Mouse (Mus musculus): Measurements from ENCODE around the gene Iapp. TPM values are rescaled to one million over a fixed set of nuclear protein-coding genes. Genes with fewer than 3 reads are reported as not detected.
A peak's percentile ranks its signal among the peaks of the same experiment; 100 is the strongest.

Gene Iapp
- polyA plus RNA-seq, 1 experiment from 2014 or later: not detected

GRCm38 (mm10) chr6:142326598-142326997 lies 28.4 kb downstream of the Iapp start:
- no peak for ATAC-seq (ENCODE audit: low FRiP score, low TSS enrichment)
- WGBS: 78% methylated on average over 3 of the region's 3 CpGs

GRCm38 (mm10) chr6:142329201-142329600 lies 31.0 kb downstream of the Iapp start:
- no peaks in the 10 kb centered on the region for H3K4me1 ChIP-seq (ENCODE audit: control insufficient read depth, insufficient read depth, low read length)
- ATAC-seq (ENCODE audit: low FRiP score, low TSS enrichment) (no peak), DNase-seq (no peak)
- H3K27ac ChIP-seq (replicated peaks; ENCODE audit: low read depth, low read length): no peak overlapping the region
- WGBS: 68% methylated on average over 1 of the region's 1 CpGs
- H3K36me3 ChIP-seq (ENCODE audit: control insufficient read depth, insufficient read depth, low read length): no peaks in the 10 kb centered on the region
- no peaks in the 10 kb centered on the region for H3K27me3 ChIP-seq (ENCODE audit: control insufficient read depth, insufficient read depth, low read length)
- no peak overlapping the region for H3K4me3 ChIP-seq (replicated peaks; ENCODE audit: low read depth, low read length)
- no peak overlapping the region for H3K4me2 ChIP-seq (ENCODE audit: low read length)
- no peak overlapping the region for H3K9ac ChIP-seq (replicated peaks; ENCODE audit: low read length)
- no peaks in the 10 kb centered on the region for H3K9me3 ChIP-seq (ENCODE audit: control insufficient read depth, low read length)

More at GRCm38 (mm10) chr6:142326598-142326997, 28.4 kb downstream of the Iapp start:
- 0 out of 2 replicates have a peak, but pooled peaks cover 4% of the 10 kb centered on the region for H3K4me1 ChIP-seq (ENCODE audit: control insufficient read depth, insufficient read depth, low read length)
- H3K27me3 ChIP-seq (ENCODE audit: control insufficient read depth, insufficient read depth, low read length): no peaks in the 10 kb centered on the region
- no peak overlapping the region for H3K27ac ChIP-seq (replicated peaks; ENCODE audit: low read depth, low read length)
- H3K9ac ChIP-seq (replicated peaks; ENCODE audit: low read length): no peak overlapping the region
- H3K4me2 ChIP-seq (ENCODE audit: low read length): no peak overlapping the region
- DNase-seq: no peak
- no peaks in the 10 kb centered on the region for H3K36me3 ChIP-seq (ENCODE audit: control insufficient read depth, insufficient read depth, low read length)
- H3K4me3 ChIP-seq (replicated peaks; ENCODE audit: low read depth, low read length): no peak overlapping the region
- no peaks in the 10 kb centered on the region for H3K9me3 ChIP-seq (ENCODE audit: control insufficient read depth, low read length)

GRCm38 (mm10) chr6:142338961-142339360 lies 40.7 kb downstream of the Iapp start:
- H3K4me1 ChIP-seq (ENCODE audit: control insufficient read depth, insufficient read depth, low read length): no peaks in the 10 kb centered on the region
- WGBS: 77% methylated on average over 2 of the region's 2 CpGs
- no peak overlapping the region for H3K4me2 ChIP-seq (ENCODE audit: low read length)
- no peak for DNase-seq
- H3K36me3 ChIP-seq (ENCODE audit: control insufficient read depth, insufficient read depth, low read length): no peaks in the 10 kb centered on the region
- H3K27me3 ChIP-seq (ENCODE audit: control insufficient read depth, insufficient read depth, low read length): no peaks in the 10 kb centered on the region
- ATAC-seq (ENCODE audit: low FRiP score, low TSS enrichment): no peak
- no peak overlapping the region for H3K9ac ChIP-seq (replicated peaks; ENCODE audit: low read length)
- H3K9me3 ChIP-seq (ENCODE audit: control insufficient read depth, low read length): no peaks in the 10 kb centered on the region
- no peak overlapping the region for H3K4me3 ChIP-seq (replicated peaks; ENCODE audit: low read depth, low read length)
- no peak overlapping the region for H3K27ac ChIP-seq (replicated peaks; ENCODE audit: low read depth, low read length)

- no peak for DNase-seq
- no peak for ATAC-seq (ENCODE audit: low FRiP score, low TSS enrichment)
- Histone ChIP-seq H3K4me3 (replicated peaks; ENCODE audit: low read depth, low read length) (no peak overlapping the region), H3K27ac (replicated peaks; ENCODE audit: low read depth, low read length) (no peak overlapping the region), H3K4me2 (ENCODE audit: low read length) (no peak overlapping the region), H3K9me3 (ENCODE audit: control insufficient read depth, low read length) (no peaks in the 10 kb centered on the region), H3K27me3 (ENCODE audit: control insufficient read depth, insufficient read depth, low read length) (no peaks in the 10 kb centered on the region), H3K9ac (replicated peaks; ENCODE audit: low read length) (no peak overlapping the region), H3K4me1 (ENCODE audit: control insufficient read depth, insufficient read depth, low read length) (no peaks in the 10 kb centered on the region), H3K36me3 (ENCODE audit: control insufficient read depth, insufficient read depth, low read length) (no peaks in the 10 kb centered on the region)
- WGBS: 66% methylated on average over 2 of the region's 2 CpGs
Observed at GRCm38 (mm10) chr6:142339576-142339975, 41.4 kb downstream of the Iapp start.

GRCm38 (mm10) chr6:142343561-142343960 lies 45.3 kb downstream of the Iapp start:
- 83% methylated on average over 2 of the region's 2 CpGs for whole genome bisulfite sequencing

GRCm38 (mm10) chr6:142345440-142346038 lies 47.3 kb downstream of the Iapp start, which contains the start of gene Pyroxd1:
Pyroxd1 (plus strand) TSS chr6:142345654.
- Histone ChIP-seq H3K27ac (replicated peaks; ENCODE audit: low read depth, low read length) (peak within 1 kb of the TSS; percentile 78), H3K4me2 (ENCODE audit: low read length) (peak within 1 kb of the TSS; percentile 67), H3K36me3 (ENCODE audit: control insufficient read depth, insufficient read depth, low read length) (peaks cover 18% of the 10 kb centered on the region), H3K4me3 (replicated peaks; ENCODE audit: low read depth, low read length) (peak within 1 kb of the TSS; percentile 74), H3K9me3 (ENCODE audit: control insufficient read depth, low read length) (no peaks in the 10 kb centered on the region), H3K4me1 (ENCODE audit: control insufficient read depth, insufficient read depth, low read length) (peaks cover 4% of the 10 kb centered on the region; the same call in 1 of the 2 replicates), H3K9ac (replicated peaks; ENCODE audit: low read length) (peak within 1 kb of the TSS; percentile 57), H3K27me3 (ENCODE audit: control insufficient read depth, insufficient read depth, low read length) (no peaks in the 10 kb centered on the region)
- DNase-seq (peak; percentile 97), ATAC-seq (ENCODE audit: low FRiP score, low TSS enrichment) (peak; percentile 93)
- under 1% methylated on average over 48 of the region's 48 CpGs for WGBS

More at GRCm38 (mm10) chr6:142343561-142343960, 45.3 kb downstream of the Iapp start:
- Histone ChIP-seq H3K27ac (replicated peaks; ENCODE audit: low read depth, low read length) (no peak overlapping the region), H3K4me3 (replicated peaks; ENCODE audit: low read depth, low read length) (no peak overlapping the region), H3K27me3 (ENCODE audit: control insufficient read depth, insufficient read depth, low read length) (no peaks in the 10 kb centered on the region), H3K9ac (replicated peaks; ENCODE audit: low read length) (no peak overlapping the region), H3K36me3 (ENCODE audit: control insufficient read depth, insufficient read depth, low read length) (peaks cover under 1% of the 10 kb centered on the region), H3K4me1 (ENCODE audit: control insufficient read depth, insufficient read depth, low read length) (peaks cover 4% of the 10 kb centered on the region; the same call in 1 of the 2 replicates), H3K4me2 (ENCODE audit: low read length) (no peak overlapping the region), H3K9me3 (ENCODE audit: control insufficient read depth, low read length) (no peaks in the 10 kb centered on the region)
- ATAC-seq (ENCODE audit: low FRiP score, low TSS enrichment) (no peak), DNase-seq (peak; percentile 74)

GRCm38 (mm10) chr6:142346181-142347110 lies 48.2 kb downstream of the Iapp start:
- DNase-seq (no peak), ATAC-seq (ENCODE audit: low FRiP score, low TSS enrichment) (no peak)
- Histone ChIP-seq H3K9me3 (ENCODE audit: control insufficient read depth, low read length) (no peaks in the 10 kb centered on the region), H3K27ac (replicated peaks; ENCODE audit: low read depth, low read length) (no peak overlapping the region; the same call in 1 of the 2 replicates), H3K4me3 (replicated peaks; ENCODE audit: low read depth, low read length) (peak overlapping the region; percentile 74), H3K4me2 (ENCODE audit: low read length) (peak overlapping the region; percentile 67), H3K4me1 (ENCODE audit: control insufficient read depth, insufficient read depth, low read length) (peaks cover 4% of the 10 kb centered on the region; the same call in 1 of the 2 replicates), H3K36me3 (ENCODE audit: control insufficient read depth, insufficient read depth, low read length) (peaks cover 26% of the 10 kb centered on the region), H3K9ac (replicated peaks; ENCODE audit: low read length) (peak overlapping the region; percentile 57), H3K27me3 (ENCODE audit: control insufficient read depth, insufficient read depth, low read length) (no peaks in the 10 kb centered on the region)
- WGBS: 63% methylated on average over 12 of the region's 12 CpGs

GRCm38 (mm10) chr6:142347431-142348385 lies 49.5 kb downstream of the Iapp start:
- H3K4me2 ChIP-seq (ENCODE audit: low read length): no peak overlapping the region
- no peak for ATAC-seq (ENCODE audit: low FRiP score, low TSS enrichment)
- H3K9ac ChIP-seq (replicated peaks; ENCODE audit: low read length): no peak overlapping the region
- no peak overlapping the region for H3K4me3 ChIP-seq (replicated peaks; ENCODE audit: low read depth, low read length)
- H3K36me3 ChIP-seq (ENCODE audit: control insufficient read depth, insufficient read depth, low read length): peaks cover 38% of the 10 kb centered on the region
- 81% methylated on average over 11 of the region's 11 CpGs for WGBS
- no peaks in the 10 kb centered on the region for H3K27me3 ChIP-seq (ENCODE audit: control insufficient read depth, insufficient read depth, low read length)
- peaks cover 4% of the 10 kb centered on the region; the same call in 1 of the 2 replicates for H3K4me1 ChIP-seq (ENCODE audit: control insufficient read depth, insufficient read depth, low read length)
- no peak for DNase-seq
- H3K27ac ChIP-seq (replicated peaks; ENCODE audit: low read depth, low read length): no peak overlapping the region
- no peaks in the 10 kb centered on the region for H3K9me3 ChIP-seq (ENCODE audit: control insufficient read depth, low read length)

Data from midbrain, embryonic 14.5 days (tissue).